Comparison of ENCODE assay signal across 8 mouse cellular contexts in the genomic region with DNA sequence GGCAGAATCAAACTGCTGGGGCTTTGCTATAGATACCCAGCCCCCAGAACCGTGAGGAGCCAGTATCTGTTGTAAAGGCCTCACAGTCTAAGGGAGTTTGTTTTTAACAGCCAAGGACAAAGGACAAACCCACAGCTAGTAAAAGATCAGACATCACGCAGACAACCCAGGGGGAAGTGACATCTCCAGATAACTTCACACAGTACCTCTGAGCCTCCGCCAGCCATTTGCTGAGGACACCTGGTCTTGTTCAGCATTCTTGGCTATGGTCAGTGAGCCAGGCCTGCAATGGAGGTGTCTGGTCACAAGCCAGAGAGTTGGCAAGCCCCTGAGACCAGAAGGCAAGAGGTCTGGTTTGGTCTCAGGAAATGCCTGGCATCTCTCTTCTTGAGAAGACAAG. TPM values are rescaled to one million over a fixed set of nuclear protein-coding genes. Genes with fewer than 3 reads are reported as not detected.
DNase-seq lines count a peak whose midpoint lies in the region; ATAC-seq lines count a peak whose summit lies in the region.

No protein-coding gene starts in this region.

- peaks cover 90% of the 10 kb centered on the region for H3K4me1 ChIP-seq in erythroblast, embryonic 14.5 days (ENCODE audit: control insufficient read depth)
- H3K4me1 ChIP-seq in embryonic facial prominence, embryonic 14.5 days (ENCODE audit: control insufficient read depth, insufficient read depth, low read length), result peaks cover 20% of the 10 kb centered on the region

- H3K36me3 ChIP-seq in erythroblast, embryonic 14.5 days (ENCODE audit: control insufficient read depth), result peaks cover 26% of the 10 kb centered on the region
- H3K36me3 ChIP-seq in embryonic facial prominence, embryonic 14.5 days (ENCODE audit: control insufficient read depth, insufficient read depth, low read length), result peaks cover 27% of the 10 kb centered on the region

- WGBS in embryonic facial prominence, embryonic 14.5 days, result 57% methylated on average over 3 of the region's 3 CpGs

- H3K4me2 ChIP-seq in embryonic facial prominence, embryonic 14.5 days (ENCODE audit: low read depth, low read length), result peak overlapping the region; percentile 82

- no peak overlapping the region for H3K9ac ChIP-seq in embryonic facial prominence, embryonic 14.5 days (ENCODE audit: low read depth, low read length)

- H3K9me3 ChIP-seq in erythroblast, embryonic 14.5 days (ENCODE audit: control insufficient read depth, low read length), result no peaks in the 10 kb centered on the region
- H3K9me3 ChIP-seq in embryonic facial prominence, embryonic 14.5 days (ENCODE audit: control insufficient read depth, low read length), result no peaks in the 10 kb centered on the region

- DNase-seq in A20 (ENCODE audit: low read depth, low spot score) (peak; percentile 69), liver (peak; percentile 34)
- no peak for DNase-seq in embryonic facial prominence, embryonic 14.5 days (ENCODE audit: low spot score)
- DNase-seq in urinary bladder, postnatal 10 days (ENCODE audit: low spot score), result no peak
- DNase-seq in layer of hippocampus, adult 9-11 months, result no peak

- no peaks in the 10 kb centered on the region for H3K27me3 ChIP-seq in erythroblast, embryonic 14.5 days (ENCODE audit: control insufficient read depth)
- no peaks in the 10 kb centered on the region for H3K27me3 ChIP-seq in embryonic facial prominence, embryonic 14.5 days (replicated peaks; ENCODE audit: control insufficient read depth, insufficient read depth, low read length)

- ATAC-seq in erythroblast, adult 5-6 weeks (replicated peaks; ENCODE audit: low FRiP score, poor library complexity, severe bottlenecking), result no peak
- ATAC-seq in embryonic facial prominence, embryonic 14.5 days (ENCODE audit: low read depth), result no peak
- ATAC-seq in erythroid progenitor cell, adult 5-6 weeks (replicated peaks; ENCODE audit: low FRiP score, poor library complexity, severe bottlenecking), result no peak

- H3K4me3 ChIP-seq in erythroblast, embryonic 14.5 days (replicated peaks), result peak overlapping the region; percentile 83
- no peak overlapping the region for H3K4me3 ChIP-seq in embryonic facial prominence, embryonic 14.5 days (ENCODE audit: low read depth, low read length)

- peak overlapping the region; percentile 95 for H3K27ac ChIP-seq in embryonic facial prominence, embryonic 14.5 days (replicated peaks; ENCODE audit: low read depth, low read length)

RNA-seq across cellular contexts. Expression of gene Scd2, which starts 1.0 kb away (rescaled TPM):
- polyA plus RNA-seq in erythroblast, embryonic 14.5 days (2012), result 0.27 TPM in 2 replicates
- 11.3 and 16.7 TPM in 2 replicates for total RNA-seq in erythroblast, adult 5-6 weeks (2015; ENCODE audit: low replicate concordance)
- total RNA-seq in erythroblast, adult 5-6 weeks (2017; ENCODE audit: low replicate concordance), result 17.3 and 20.9 TPM in 2 replicates
- 212 and 224 TPM in 2 replicates for polyA plus RNA-seq in embryonic facial prominence, embryonic 14.5 days (2014; fragmentation: Nextera tagmentation; extraction: Ambion mirVana)
- total RNA-seq in erythroid progenitor cell, adult 5-6 weeks (2015; ENCODE audit: low replicate concordance), result 13.7 and 18.9 TPM in 2 replicates
- total RNA-seq in erythroid progenitor cell, adult 5-6 weeks (2017; ENCODE audit: low replicate concordance), result 9.4 and 13.2 TPM in 2 replicates

RNA-seq across cellular contexts. Expression of gene Scd4, which starts 40.4 kb away (rescaled TPM):
- polyA plus RNA-seq in erythroblast, embryonic 14.5 days (2012), result not detected in 2 replicates
- total RNA-seq in erythroblast, adult 5-6 weeks (2015; ENCODE audit: low replicate concordance), result 0.38 TPM in 1 of 2 replicates, not detected in the other
- total RNA-seq in erythroblast, adult 5-6 weeks (2017; ENCODE audit: low replicate concordance), result not detected in 2 replicates
- 0.37 and 0.51 TPM in 2 replicates for polyA plus RNA-seq in embryonic facial prominence, embryonic 14.5 days (2014; fragmentation: Nextera tagmentation; extraction: Ambion mirVana)
- total RNA-seq in erythroid progenitor cell, adult 5-6 weeks (2015; ENCODE audit: low replicate concordance), result not detected in 2 replicates
- total RNA-seq in erythroid progenitor cell, adult 5-6 weeks (2017; ENCODE audit: low replicate concordance), result 2.1 TPM in 1 of 2 replicates, not detected in the other

Comparison
In these comparisons a context has a peak if more than half of its experiments do, and no peak if none do; other contexts are left out.
1. DNase-seq: peak in A20 (single experiment) and liver (single experiment); none in embryonic facial prominence, embryonic 14.5 days (single experiment), urinary bladder, postnatal 10 days (single experiment) and layer of hippocampus, adult 9-11 months (single experiment).